Mouse (Mus musculus) testis, adult 2 months (tissue): ENCODE results near the gene Esm1.

Experiments
- CTCF ChIP-seq: fragments of 200-500 bp; IDR thresholded peaks from 2 replicates; pipeline ENCODE4 v1.5.1; 2012; ENCODE audit warnings: low read depth, mild to moderate bottlenecking, inconsistent platforms, low read length, moderate library complexity; ENCODE audit not compliant: control insufficient read depth, insufficient read depth, insufficient replicate concordance
- POLR2A ChIP-seq: fragments of 200-500 bp; IDR thresholded peaks from 2 replicates; pipeline ENCODE4 v1.6.1; 2012; ENCODE audit warnings: low read depth, mild to moderate bottlenecking, inconsistent platforms, low read length, moderate library complexity; ENCODE audit not compliant: control insufficient read depth

DNA sequence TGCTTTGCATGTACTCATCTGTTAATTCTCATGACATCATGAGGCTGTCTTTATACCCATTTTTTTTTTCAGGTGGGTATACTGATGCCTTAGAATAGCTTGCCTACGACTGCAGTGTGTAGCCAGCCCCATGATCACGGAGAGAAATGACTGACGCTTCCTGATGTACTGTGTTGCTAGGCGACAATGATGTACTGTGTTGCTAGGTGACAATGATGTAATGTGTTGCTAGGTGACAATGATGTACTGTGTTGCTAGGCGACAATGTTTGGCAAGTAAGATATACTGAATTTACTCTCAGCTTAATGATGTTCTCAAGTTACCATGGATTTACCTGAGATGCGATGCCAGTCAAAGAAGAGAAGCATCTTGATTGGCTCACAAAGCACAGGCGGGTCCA lies 16.4 kb downstream of the Esm1 start, which contains the start of gene Gzmk:
- TF ChIP-seq CTCF (no peak), POLR2A (no peak)
